Mouse (Mus musculus) myocyte (in vitro differentiated cells): Measurements from ENCODE around the gene Ascl3. TPM values are rescaled to one million over a fixed set of nuclear protein-coding genes. Genes with fewer than 3 reads are reported as not detected.

ENCODE experiments used
- H3K27me3 ChIP-seq: one replicate; pipeline ENCODE4 v1.6.1; 2011; ENCODE audit not compliant: control insufficient read depth, insufficient read depth, insufficient read length
- H3K36me3 ChIP-seq: one replicate; pipeline ENCODE4 v1.6.1; 2011; ENCODE audit not compliant: control insufficient read depth, insufficient read depth
- H3K4me2 ChIP-seq: one replicate; pipeline ENCODE4 v1.6.1; 2011; ENCODE audit warnings: low read depth, control low read depth
- H3K4me3 ChIP-seq: one replicate; pipeline ENCODE4 v1.5.1; 2011; ENCODE audit warnings: mild to moderate bottlenecking, control low read depth, moderate library complexity
- H3K79me2 ChIP-seq: one replicate; pipeline ENCODE4 v1.6.1; 2011; ENCODE audit not compliant: control insufficient read depth, insufficient read depth
- H3ac ChIP-seq: one replicate; pipeline ENCODE4 v1.6.1; 2011; ENCODE audit not compliant: control insufficient read depth, insufficient read length
- CEBPB ChIP-seq: IDR thresholded peaks from 2 replicates; pipeline ENCODE4 v1.6.1; 2011; ENCODE audit warnings: mild to moderate bottlenecking, moderate library complexity; ENCODE audit not compliant: poor library complexity, insufficient read depth, severe bottlenecking
- E2F4 ChIP-seq: IDR thresholded peaks from one replicate; pipeline ENCODE4 v1.6.1; 2011; ENCODE audit warnings: mild to moderate bottlenecking, control low read depth, moderate library complexity; ENCODE audit not compliant: insufficient read depth
- MAX ChIP-seq: IDR thresholded peaks from one replicate; pipeline ENCODE4 v1.6.1; 2011; ENCODE audit warnings: low read depth, mild to moderate bottlenecking, control low read depth
- MYOD1 ChIP-seq, 3 experiments: IDR thresholded peaks; one replicate each; pipeline ENCODE4 v1.6.1; 2011; ENCODE audit warnings: control low read depth in 2 of 3, low read depth in 2 of 3, mild to moderate bottlenecking in 2 of 3, moderate library complexity in 1 of 3; ENCODE audit not compliant: insufficient read length in 2 of 3, control insufficient read depth in 1 of 3
- MYOG ChIP-seq, 3 experiments: IDR thresholded peaks; one replicate each; pipeline ENCODE4 v1.6.1; 2011; ENCODE audit warnings: control low read depth in 2 of 3, low read depth in 2 of 3, mild to moderate bottlenecking in 2 of 3; ENCODE audit not compliant: insufficient read length in 2 of 3, control insufficient read depth in 1 of 3, insufficient read depth in 1 of 3
- POLR2A ChIP-seq: IDR thresholded peaks from one replicate; pipeline ENCODE4 v1.6.1; 2011; ENCODE audit warnings: low read depth, mild to moderate bottlenecking, control low read depth, moderate library complexity; ENCODE audit not compliant: insufficient read length
- POLR2AphosphoS2 ChIP-seq: IDR thresholded peaks from one replicate; pipeline ENCODE4 v1.6.1; 2011; ENCODE audit warnings: low read depth, control low read depth; ENCODE audit not compliant: insufficient read length
- REST ChIP-seq: IDR thresholded peaks from one replicate; pipeline ENCODE4 v1.6.1; 2011; ENCODE audit warnings: mild to moderate bottlenecking, control low read depth, moderate library complexity; ENCODE audit not compliant: insufficient read depth, insufficient read length
- SRF ChIP-seq: IDR thresholded peaks from one replicate; pipeline ENCODE4 v1.6.1; 2011; ENCODE audit warnings: low read depth; ENCODE audit not compliant: control insufficient read depth, insufficient read length
- TCF12 ChIP-seq: IDR thresholded peaks from one replicate; pipeline ENCODE4 v1.6.1; 2011; ENCODE audit warnings: mild to moderate bottlenecking, control low read depth; ENCODE audit not compliant: poor library complexity, insufficient read depth, severe bottlenecking
- TCF3 ChIP-seq: IDR thresholded peaks from one replicate; pipeline ENCODE4 v1.6.1; 2011; ENCODE audit warnings: low read depth, control low read depth; ENCODE audit not compliant: insufficient read length
- USF1 ChIP-seq: IDR thresholded peaks from one replicate; pipeline ENCODE4 v1.6.1; 2011; ENCODE audit warnings: low read depth, mild to moderate bottlenecking, control low read depth, moderate library complexity
- polyA plus RNA-seq: library from polyadenylated mRNA; unstranded; fragments of >200 nt; fragmentation: generic; extraction: Trizol; gene quantifications from one replicate; pipeline ENCODE4 v1.2.1, GENCODE M21; 2012; ENCODE audit warnings: missing spikeins

Ascl3 gene
- polyA plus RNA-seq, 1 experiment, result 0.24 TPM

- Histone ChIP-seq H3K79me2 (no peaks in the 10 kb centered on the region), H3ac (no peak overlapping the region), H3K4me2 (no peak overlapping the region), H3K36me3 (no peaks in the 10 kb centered on the region), H3K27me3 (peaks cover 6% of the 10 kb centered on the region), H3K4me3 (no peak overlapping the region)
- TF ChIP-seq SRF (no peak), REST (no peak), TCF12 (no peak), POLR2A (no peak), TCF3 (no peak), POLR2AphosphoS2 (no peak), E2F4 (no peak), USF1 (no peak), MAX (no peak), MYOG (IDR thresholded peaks at IDR 0.05; ENCODE audit: control insufficient read depth in 1 of 3, insufficient read depth in 1 of 3, insufficient read length in 2 of 3, low read depth in 2 of 3) (no peak)
Measured at GRCm38 (mm10) chr7:109767575-109768350, 36.2 kb upstream of the Ascl3 start.

GRCm38 (mm10) chr7:109764009-109764408, 32.5 kb upstream of the Ascl3 start:
- no peak overlapping the region for H3K4me2 ChIP-seq
- peaks cover 6% of the 10 kb centered on the region for H3K27me3 ChIP-seq
- no peak overlapping the region for H3ac ChIP-seq
- no peaks in the 10 kb centered on the region for H3K79me2 ChIP-seq
- no peaks in the 10 kb centered on the region for H3K36me3 ChIP-seq
- H3K4me3 ChIP-seq, result no peak overlapping the region
- TF ChIP-seq SRF, result no peak
- no peak for TF ChIP-seq POLR2A
- no peak for TF ChIP-seq TCF12
- TF ChIP-seq CEBPB, result no peak
- no peak for TF ChIP-seq POLR2AphosphoS2
- TF ChIP-seq REST, result no peak
- no peak for TF ChIP-seq MAX
- no peak for TF ChIP-seq MYOD1 (IDR thresholded peaks at IDR 0.05; ENCODE audit: control insufficient read depth in 1 of 3, insufficient read length in 2 of 3, low read depth in 2 of 3)
- no peak for TF ChIP-seq USF1
- no peak for TF ChIP-seq TCF3
- TF ChIP-seq E2F4, result no peak
- no peak for TF ChIP-seq MYOG (IDR thresholded peaks at IDR 0.05; ENCODE audit: control insufficient read depth in 1 of 3, insufficient read depth in 1 of 3, insufficient read length in 2 of 3, low read depth in 2 of 3)

DNA sequence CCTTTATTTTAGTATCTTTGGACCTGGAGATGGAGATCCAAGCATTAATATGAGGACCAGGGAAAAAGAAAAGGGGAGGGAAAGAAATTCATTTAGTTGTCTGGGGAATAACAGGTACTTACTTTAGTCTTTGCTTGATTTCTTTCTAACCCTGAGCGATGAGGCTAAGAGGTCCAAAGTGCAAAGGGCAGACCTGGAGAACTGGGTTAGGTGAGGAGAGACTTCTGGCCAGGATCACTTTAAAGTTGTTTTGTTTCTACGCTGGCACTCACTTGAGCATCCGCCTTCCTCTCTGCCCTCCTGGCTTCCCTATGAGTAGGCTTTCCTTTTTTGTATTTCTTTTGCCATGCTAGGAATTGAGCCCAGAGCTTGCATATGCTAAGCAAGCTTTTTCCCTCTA, 24.8 kb upstream of the Ascl3 start:
- TF ChIP-seq TCF3 (no peak), MYOG (IDR thresholded peaks at IDR 0.05; ENCODE audit: control insufficient read depth in 1 of 3, insufficient read depth in 1 of 3, insufficient read length in 2 of 3, low read depth in 2 of 3) (no peak)
- Histone ChIP-seq H3K4me3 (no peak overlapping the region), H3K4me2 (no peak overlapping the region), H3K27me3 (no peaks in the 10 kb centered on the region), H3K79me2 (peaks cover 2% of the 10 kb centered on the region), H3K36me3 (no peaks in the 10 kb centered on the region), H3ac (no peak overlapping the region)

GRCm38 (mm10) chr7:109754034-109754433, 22.5 kb upstream of the Ascl3 start:
- H3ac ChIP-seq, result no peak overlapping the region
- no peak overlapping the region for H3K4me2 ChIP-seq
- H3K4me3 ChIP-seq, result no peak overlapping the region
- TF ChIP-seq REST (no peak), E2F4 (no peak), CEBPB (no peak), POLR2A (no peak), MYOG (IDR thresholded peaks at IDR 0.05; ENCODE audit: control insufficient read depth in 1 of 3, insufficient read depth in 1 of 3, insufficient read length in 2 of 3, low read depth in 2 of 3) (no peak), MAX (no peak), MYOD1 (IDR thresholded peaks at IDR 0.05; ENCODE audit: control insufficient read depth in 1 of 3, insufficient read length in 2 of 3, low read depth in 2 of 3) (no peak), TCF3 (no peak), POLR2AphosphoS2 (no peak), USF1 (no peak), SRF (no peak)
- H3K79me2 ChIP-seq, result peaks cover 11% of the 10 kb centered on the region
- H3K27me3 ChIP-seq, result no peaks in the 10 kb centered on the region
- no peaks in the 10 kb centered on the region for H3K36me3 ChIP-seq
